Mouse (Mus musculus): ENCODE data around the gene Ccdc7b. TPM values are rescaled to one million over a fixed set of nuclear protein-coding genes. Genes with fewer than 3 reads are reported as not detected.

Ccdc7b gene
- polyA plus RNA-seq (2015; fragmentation: Nextera tagmentation; extraction: Ambion mirVana), result not detected in 2 replicates

DNA sequence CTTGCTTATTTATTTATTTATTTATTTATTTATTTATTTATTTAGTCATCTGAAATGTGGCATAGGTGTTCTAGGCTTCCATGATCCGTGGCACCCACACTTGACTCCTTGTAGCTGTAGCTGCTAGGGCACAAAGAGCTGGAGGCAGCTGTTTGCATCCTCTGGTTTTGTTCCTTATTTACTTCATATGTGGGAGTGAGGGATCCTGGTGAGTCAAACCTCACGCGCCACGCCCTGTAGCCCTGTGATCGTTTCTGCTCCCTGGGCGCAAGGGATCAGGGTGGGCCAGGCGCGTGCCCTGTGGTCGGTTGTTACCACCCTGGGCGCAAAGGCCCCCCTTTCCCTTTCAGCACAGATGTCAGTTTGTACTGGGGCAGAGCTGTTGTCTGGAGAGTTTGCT, at the start of gene Ccdc7b:
Gene Ccdc7b, plus strand, starts transcription at position 301 of the 400 bp plus-strand sequence.

DNA sequence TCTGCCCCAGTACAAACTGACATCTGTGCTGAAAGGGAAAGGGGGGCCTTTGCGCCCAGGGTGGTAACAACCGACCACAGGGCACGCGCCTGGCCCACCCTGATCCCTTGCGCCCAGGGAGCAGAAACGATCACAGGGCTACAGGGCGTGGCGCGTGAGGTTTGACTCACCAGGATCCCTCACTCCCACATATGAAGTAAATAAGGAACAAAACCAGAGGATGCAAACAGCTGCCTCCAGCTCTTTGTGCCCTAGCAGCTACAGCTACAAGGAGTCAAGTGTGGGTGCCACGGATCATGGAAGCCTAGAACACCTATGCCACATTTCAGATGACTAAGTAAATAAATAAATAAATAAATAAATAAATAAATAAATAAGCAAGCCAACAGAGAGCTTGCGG, 1.5 kb upstream of the Ccdc7b start, which contains the start of gene Ccdc7a:
Gene Ccdc7a, minus strand, starts transcription at position 101 of the 400 bp plus-strand sequence.

DNA sequence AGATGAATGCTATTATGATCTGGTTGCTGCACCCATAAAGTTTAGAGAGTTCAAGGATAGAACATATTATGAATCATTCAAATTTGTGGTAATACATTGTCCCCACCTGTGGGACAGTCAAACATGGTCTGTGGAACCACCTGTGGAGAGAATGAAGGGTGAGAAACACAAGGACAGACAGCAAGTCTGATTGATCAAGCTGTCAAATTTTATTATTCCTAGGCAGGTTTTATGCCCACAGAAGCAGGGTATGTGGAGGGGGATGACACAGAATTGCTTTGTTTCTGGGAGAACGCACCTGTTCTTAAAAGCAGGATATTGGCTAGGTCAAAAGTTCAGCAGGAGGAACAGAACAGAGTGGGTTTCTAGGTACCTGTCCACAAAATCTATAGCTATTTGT, 64.6 kb downstream of the Ccdc7b start, which contains the start of gene Gm10999:
Gene Gm10999, minus strand, starts transcription at position 101 of the 400 bp plus-strand sequence.

Other genes starting within 250 kb of the Ccdc7b start
- gene Ccdc7a, start 1.6 kb upstream of the Ccdc7b start, polyA plus RNA-seq (2015; fragmentation: Nextera tagmentation; extraction: Ambion mirVana), result not detected in 2 replicates
- gene Gm10999, start 64.5 kb downstream of the Ccdc7b start, polyA plus RNA-seq (2015; fragmentation: Nextera tagmentation; extraction: Ambion mirVana), result not detected in 2 replicates
- 22.0 and 24.6 TPM in 2 replicates for gene 2610044O15Rik8, start 167.3 kb downstream of the Ccdc7b start, polyA plus RNA-seq (2015; fragmentation: Nextera tagmentation; extraction: Ambion mirVana)